Mouse (Mus musculus): ENCODE measurements around the gene Usp17la. TPM values are rescaled to one million over a fixed set of nuclear protein-coding genes. Genes with fewer than 3 reads are reported as not detected.
"Not testable (repeated sequence)": the region's sequence is repeated elsewhere in the genome, so short reads cannot be mapped to it uniquely, and the experiment has no call there.

The Usp17la gene
- not detected for polyA plus RNA-seq (2017; shearing (Covaris generic))

GRCm38 (mm10) chr7:104856709-104857108 is at the start of gene Usp17la:
Usp17la (plus strand) TSS chr7:104857009.
- not testable (repeated sequence) for ATAC-seq

DNA sequence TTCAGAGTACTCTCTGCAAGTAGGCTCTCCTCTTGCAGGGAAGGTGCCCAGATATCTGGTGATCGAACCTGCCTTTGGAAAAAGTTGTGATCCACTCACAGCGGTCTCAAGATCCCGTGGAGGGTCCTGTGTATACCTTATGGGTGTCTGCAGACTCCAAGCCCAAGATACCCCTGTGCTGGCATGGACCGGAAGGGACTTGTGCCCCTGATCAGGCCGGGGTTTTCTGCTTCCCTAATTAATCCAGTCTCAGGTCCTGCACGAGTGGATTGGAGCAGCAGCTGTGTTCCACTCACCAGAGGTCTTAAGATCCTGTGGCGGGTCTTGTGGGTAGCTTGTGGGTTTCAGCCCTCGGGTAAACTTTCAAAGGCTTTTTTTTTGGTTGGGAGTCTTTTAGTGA is 46.5 kb upstream of the Usp17la start:
- ATAC-seq, result not testable (repeated sequence)

DNA sequence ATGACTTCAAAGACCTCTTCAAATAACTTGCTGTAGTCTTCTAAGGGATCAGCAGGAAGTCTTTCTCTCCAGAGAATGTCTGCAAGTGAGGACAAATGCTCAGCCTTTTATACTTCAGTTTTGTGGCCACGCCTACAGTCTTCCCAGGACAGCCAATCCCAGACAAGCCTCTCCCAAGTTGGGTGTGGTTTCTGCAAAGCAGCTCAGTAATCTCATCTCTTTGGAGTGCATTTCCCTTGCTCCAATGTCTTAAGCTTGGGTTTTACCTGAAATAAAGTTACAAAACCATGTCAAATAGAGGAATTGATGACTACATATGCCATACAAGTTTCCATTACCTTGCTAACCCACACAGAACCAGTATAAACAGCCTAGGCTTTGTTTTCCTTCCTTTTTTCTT is 14.3 kb upstream of the Usp17la start, which contains the start of gene Usp17lb:
Usp17lb (minus strand) TSS at position 101 of the 400 bp plus-strand sequence.
- no peak for ATAC-seq

DNA sequence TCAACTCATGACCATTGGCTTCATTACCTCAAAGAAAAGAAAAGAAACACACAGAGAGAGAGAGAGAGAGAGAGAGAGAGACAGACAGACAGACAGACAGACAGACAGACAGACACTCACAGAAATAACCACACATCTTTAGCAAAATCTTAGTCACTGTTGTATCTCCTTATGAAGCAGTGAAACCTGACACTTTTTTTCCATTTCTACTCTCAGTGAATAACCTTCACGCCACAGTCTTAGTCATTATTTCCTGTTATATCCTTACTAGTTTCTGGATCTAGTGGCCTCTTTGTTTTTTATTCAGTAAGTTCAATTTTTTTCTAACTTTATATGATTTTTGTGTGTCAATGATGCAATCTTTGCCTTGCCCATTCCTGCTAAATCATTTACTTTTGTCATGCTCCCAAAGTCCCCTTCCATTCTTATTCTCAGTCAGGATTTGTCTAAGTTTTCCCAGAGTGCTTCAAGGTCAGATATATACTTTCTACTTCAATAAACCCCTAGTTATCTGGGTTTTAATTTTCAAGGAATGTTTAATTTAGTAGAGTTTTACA is 13.0 kb upstream of the Usp17la start:
- ATAC-seq, result no peak

DNA sequence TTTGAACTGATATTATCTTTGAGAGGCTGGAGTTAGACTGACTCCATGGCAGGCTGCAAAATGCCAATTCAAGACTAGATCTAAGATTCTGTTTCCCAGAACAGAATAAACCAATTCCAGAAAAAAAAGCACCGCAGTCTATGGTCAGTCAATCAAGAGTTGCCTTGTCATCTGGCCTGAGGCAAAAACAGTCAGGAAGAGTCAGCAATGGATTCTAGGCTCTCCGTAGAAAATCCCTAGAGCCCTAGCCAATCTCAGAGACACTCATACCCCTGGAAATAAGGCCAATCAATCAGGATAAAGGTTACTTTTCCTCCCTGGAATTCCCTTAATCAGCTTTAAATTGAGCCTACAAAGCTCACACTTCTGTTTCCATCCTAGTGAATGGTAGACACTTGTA is 5.3 kb upstream of the Usp17la start:
- not testable (repeated sequence) for ATAC-seq

DNA sequence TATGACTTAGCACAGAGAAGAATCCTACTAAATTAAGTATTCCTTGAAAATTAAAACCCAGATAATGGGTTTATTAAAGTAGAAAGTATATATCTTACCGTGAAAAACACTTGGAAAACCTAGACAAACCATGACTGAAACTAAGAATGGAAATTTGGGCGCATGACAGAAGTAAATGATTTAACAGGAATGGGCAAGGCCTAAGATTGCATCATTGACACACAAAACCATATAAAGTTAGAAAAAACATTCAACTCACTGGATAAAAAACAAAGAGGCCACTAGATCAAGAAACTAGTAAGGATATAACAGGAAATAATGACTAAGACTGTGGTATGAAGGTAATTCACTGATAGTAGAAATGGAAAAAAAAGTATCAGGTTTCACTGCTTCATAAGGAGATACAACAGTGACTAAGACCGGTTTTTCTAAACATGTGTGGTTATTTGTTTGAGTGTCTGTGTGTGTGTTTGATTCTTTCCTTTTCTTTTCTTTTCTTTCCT is 1.5 kb upstream of the Usp17la start:
- no peak for ATAC-seq

- ATAC-seq, result no peak
Measured at GRCm38 (mm10) chr7:104857683-104858082, 874 bp downstream of the Usp17la start.

GRCm38 (mm10) chr7:104861381-104861780 is 4.6 kb downstream of the Usp17la start:
- no peak for ATAC-seq

GRCm38 (mm10) chr7:104877731-104878130 is 20.9 kb downstream of the Usp17la start, which contains the start of gene Olfr665:
Olfr665 (plus strand) TSS chr7:104878031.
- no peak for ATAC-seq

GRCm38 (mm10) chr7:104895852-104896251 is 39.0 kb downstream of the Usp17la start, which contains the start of gene Olfr666:
Olfr666 (minus strand) TSS chr7:104895952.
- ATAC-seq, result no peak

Other genes with a start within 250 kb of the Usp17la start
- gene Olfr656, start 243.1 kb upstream of the Usp17la start, polyA plus RNA-seq (2017; shearing (Covaris generic)), result not detected
- under 1 TPM in 1 of 3 experiments, not detected in 2; 0.39 TPM for gene Olfr657, start 232.2 kb upstream of the Usp17la start, polyA plus RNA-seq (2017; shearing (Covaris generic))
- not detected for gene Olfr658, start 209.7 kb upstream of the Usp17la start, polyA plus RNA-seq (2017; shearing (Covaris generic))
- gene Olfr659, start 190.3 kb upstream of the Usp17la start, polyA plus RNA-seq (2017; shearing (Covaris generic)), result not detected
- gene Olfr661, start 170.5 kb upstream of the Usp17la start, polyA plus RNA-seq (2017; shearing (Covaris generic)), result not detected
- gene Usp17le, start 79.5 kb upstream of the Usp17la start, polyA plus RNA-seq (2017; shearing (Covaris generic)), result not detected
- not detected for gene Usp17lb, start 14.4 kb upstream of the Usp17la start, polyA plus RNA-seq (2017; shearing (Covaris generic))
- gene Olfr665, start 21.0 kb downstream of the Usp17la start, polyA plus RNA-seq (2017; shearing (Covaris generic)), result not detected
- not detected for gene Olfr666, start 38.9 kb downstream of the Usp17la start, polyA plus RNA-seq (2017; shearing (Covaris generic))
- not detected for gene Olfr667, start 64.5 kb downstream of the Usp17la start, polyA plus RNA-seq (2017; shearing (Covaris generic))
- not detected for gene Olfr668, start 71.0 kb downstream of the Usp17la start, polyA plus RNA-seq (2017; shearing (Covaris generic))
- not detected for gene Olfr669, start 77.2 kb downstream of the Usp17la start, polyA plus RNA-seq (2017; shearing (Covaris generic))
- gene Olfr670, start 105.6 kb downstream of the Usp17la start, polyA plus RNA-seq (2017; shearing (Covaris generic)), result not detected
- not detected for gene Olfr671, start 122.1 kb downstream of the Usp17la start, polyA plus RNA-seq (2017; shearing (Covaris generic))
- gene Olfr672, start 145.0 kb downstream of the Usp17la start, polyA plus RNA-seq (2017; shearing (Covaris generic)), result not detected
- under 1 TPM in 1 of 3 experiments, not detected in 2; 0.16 TPM for gene Olfr675, start 171.5 kb downstream of the Usp17la start, polyA plus RNA-seq (2017; shearing (Covaris generic))
- gene Olfr676, start 175.7 kb downstream of the Usp17la start, polyA plus RNA-seq (2017; shearing (Covaris generic)), result not detected
- gene Olfr677, start 194.4 kb downstream of the Usp17la start, polyA plus RNA-seq (2017; shearing (Covaris generic)), result not detected
- not detected for gene Olfr678, start 207.5 kb downstream of the Usp17la start, polyA plus RNA-seq (2017; shearing (Covaris generic))
- not detected for gene Olfr679, start 224.2 kb downstream of the Usp17la start, polyA plus RNA-seq (2017; shearing (Covaris generic))
- not detected for gene Olfr680-ps1, start 235.8 kb downstream of the Usp17la start, polyA plus RNA-seq (2017; shearing (Covaris generic))